Mouse (Mus musculus) MEL (cell line): ENCODE data around the gene Atp8b4. TPM values are rescaled to one million over a fixed set of nuclear protein-coding genes. Genes with fewer than 3 reads are reported as not detected.
"Not testable (repeated sequence)": the region's sequence is repeated elsewhere in the genome, so short reads cannot be mapped to it uniquely, and the experiment has no call there.

Experiments used
- DNase-seq: peaks from one replicate; pipeline ENCODE4 v3.0.0; 2011; ENCODE audit warnings: low read depth, low spot score
- H3K27ac ChIP-seq: 2 replicates; pipeline ENCODE4 v1.5.1; 2012; ENCODE audit warnings: low read depth, mild to moderate bottlenecking, control low read depth, low read length, moderate library complexity; ENCODE audit not compliant: control insufficient read depth
- H3K27me3 ChIP-seq, 2 experiments: fragments of 150-350 bp in 1 of 2; sonication (generic) in 1 of 2; 2 replicates each; pipeline ENCODE4 v1.6.1; 2012; ENCODE audit warnings: low read length in 2 of 2, mild to moderate bottlenecking in 2 of 2, improper control_type of control experiment in 1 of 2, moderate library complexity in 1 of 2; ENCODE audit not compliant: insufficient read depth in 2 of 2, control insufficient read depth in 1 of 2
- H3K36me3 ChIP-seq, 2 experiments: 2 replicates each; pipeline ENCODE4 v1.6.1; 2012 to 2014; ENCODE audit warnings: low read length in 2 of 2, improper control_type of control experiment in 1 of 2, inconsistent platforms in 1 of 2, mild to moderate bottlenecking in 1 of 2; ENCODE audit not compliant: insufficient read depth in 2 of 2, control insufficient read depth in 1 of 2
- H3K4me1 ChIP-seq, 2 experiments: fragments of 150-350 bp in 1 of 2; sonication (generic) in 1 of 2; 2 replicates each; pipeline ENCODE4 v1.6.1; 2012; ENCODE audit warnings: low read length in 2 of 2, improper control_type of control experiment in 1 of 2, mild to moderate bottlenecking in 1 of 2; ENCODE audit not compliant: insufficient read depth in 2 of 2, control insufficient read depth in 1 of 2
- H3K4me3 ChIP-seq, 2 experiments: fragments of 150-350 bp in 1 of 2; sonication (generic) in 1 of 2; 2 replicates each; pipeline ENCODE4 v1.5.1; 2012; ENCODE audit warnings: low read depth in 2 of 2, low read length in 2 of 2, mild to moderate bottlenecking in 2 of 2, moderate library complexity in 2 of 2, control low read depth in 1 of 2, improper control_type of control experiment in 1 of 2; ENCODE audit not compliant: control insufficient read depth in 1 of 2, insufficient read depth in 1 of 2
- H3K79me2 ChIP-seq: 2 replicates; pipeline ENCODE4 v1.6.1; 2012; ENCODE audit warnings: mild to moderate bottlenecking, low read length, moderate library complexity; ENCODE audit not compliant: control insufficient read depth, poor library complexity, insufficient read depth
- H3K9ac ChIP-seq: 2 replicates; pipeline ENCODE4 v1.6.1; 2012; ENCODE audit warnings: low read depth, mild to moderate bottlenecking, control low read depth, low read length, moderate library complexity; ENCODE audit not compliant: control insufficient read depth, poor library complexity, severe bottlenecking
- H3K9me3 ChIP-seq: fragments of 150-350 bp; sonication (generic); replicated peaks from 2 replicates; pipeline ENCODE4 v1.6.1; 2012; ENCODE audit warnings: mild to moderate bottlenecking, low read length, improper control_type of control experiment, moderate library complexity; ENCODE audit not compliant: insufficient read depth
- BHLHE40 ChIP-seq: IDR thresholded peaks from 2 replicates; pipeline ENCODE4 v1.6.1; 2012; ENCODE audit warnings: low read depth, mild to moderate bottlenecking, inconsistent platforms, low read length, improper control_type of control experiment, borderline replicate concordance
- CHD1 ChIP-seq: IDR thresholded peaks from 2 replicates; pipeline ENCODE4 v1.6.1; 2012; ENCODE audit warnings: low read depth, mild to moderate bottlenecking, inconsistent platforms, low read length, improper control_type of control experiment
- CTCF ChIP-seq, 3 experiments: IDR thresholded peaks in 2 of 3; conservative IDR thresholded peaks in 1 of 3; 2 replicates each; pipeline ENCODE4 v1.5.1; 2011 to 2012; ENCODE audit warnings: low read length in 3 of 3, low read depth in 2 of 3, mild to moderate bottlenecking in 2 of 3, improper control_type of control experiment in 1 of 3, inconsistent platforms in 1 of 3, mixed read lengths in 1 of 3, moderate library complexity in 1 of 3; ENCODE audit not compliant: control insufficient read depth in 1 of 3, insufficient read depth in 1 of 3, poor library complexity in 1 of 3, severe bottlenecking in 1 of 3
- ETS1 ChIP-seq: IDR thresholded peaks from 2 replicates; pipeline ENCODE4 v1.6.1; 2012; ENCODE audit warnings: low read depth, mild to moderate bottlenecking, inconsistent platforms, low read length, improper control_type of control experiment, moderate library complexity
- GABPA ChIP-seq: IDR thresholded peaks from 2 replicates; pipeline ENCODE4 v1.6.1; 2012; ENCODE audit warnings: low read depth, mild to moderate bottlenecking, inconsistent platforms, low read length, improper control_type of control experiment, moderate library complexity
- KAT2A ChIP-seq: conservative IDR thresholded peaks from 2 replicates; pipeline ENCODE4 v1.6.1; 2012; ENCODE audit warnings: low read depth, low read length, improper control_type of control experiment, inconsistent platforms
- NELFE ChIP-seq: IDR thresholded peaks from 2 replicates; pipeline ENCODE4 v1.6.1; 2011; ENCODE audit warnings: low read depth, low read length, improper control_type of control experiment
- POLR2AphosphoS5 ChIP-seq: IDR thresholded peaks from 2 replicates; pipeline ENCODE4 v1.6.1; 2012; ENCODE audit warnings: low read depth, borderline replicate concordance, mild to moderate bottlenecking, inconsistent platforms, low read length, moderate library complexity, mixed read lengths
- RAD21 ChIP-seq: IDR thresholded peaks from 2 replicates; pipeline ENCODE4 v1.6.1; 2011; ENCODE audit warnings: mild to moderate bottlenecking, low read depth, low read length, improper control_type of control experiment
- SMC3 ChIP-seq: IDR thresholded peaks from 2 replicates; pipeline ENCODE4 v1.6.1; 2011; ENCODE audit warnings: low read depth, low read length, improper control_type of control experiment
- TBP ChIP-seq: IDR thresholded peaks from 2 replicates; pipeline ENCODE4 v1.8.0; 2011; ENCODE audit warnings: low read depth, low read length, improper control_type of control experiment
- UBTF ChIP-seq: IDR thresholded peaks from 2 replicates; pipeline ENCODE4 v1.6.1; 2012; ENCODE audit warnings: low read depth, mild to moderate bottlenecking, inconsistent platforms, low read length, improper control_type of control experiment, moderate library complexity, borderline replicate concordance; ENCODE audit not compliant: insufficient read depth
- ZC3H11A ChIP-seq: IDR thresholded peaks from 2 replicates; pipeline ENCODE4 v1.6.1; 2012; ENCODE audit warnings: low read depth, mild to moderate bottlenecking, inconsistent platforms, low read length, improper control_type of control experiment
- ZNF384 ChIP-seq: IDR thresholded peaks from 2 replicates; pipeline ENCODE4 v1.6.1; 2012; ENCODE audit warnings: low read depth, mild to moderate bottlenecking, inconsistent platforms, low read length, improper control_type of control experiment
- polyA plus RNA-seq, 2 experiments: library from polyadenylated mRNA; stranded (reverse) in 1 of 2; unstranded in 1 of 2; fragments of >175 nt in 1 of 2; fragments of >200 nt in 1 of 2; gene quantifications; 2 replicates each; pipeline versions ENCODE4 v1.2.1 to v1.2.4; 2012; ENCODE audit warnings: low replicate concordance in 2 of 2, low read depth in 1 of 2; ENCODE audit not compliant: insufficient read length in 2 of 2, insufficient read depth in 1 of 2, missing spikeins in 1 of 2
- total RNA-seq: library from RNA; depleted of rRNA; stranded (reverse); fragments of 300-350 nt; gene quantifications from 2 replicates; pipeline ENCODE4 v1.2.3, GENCODE M21; 2012

Atp8b4 gene
- total and polyA plus RNA-seq, 3 experiments, result not detected

- Histone ChIP-seq H3K27me3 (peaks cover 0 to 1% of the 10 kb centered on the region in 2 experiments; a peak in 2 of 4 replicates), H3K4me1 (no peaks in the 10 kb centered on the region), H3K4me3 (no peak overlapping the region), H3K9me3 (no peaks in the 10 kb centered on the region), H3K36me3 (no peaks in the 10 kb centered on the region), H3K79me2 (no peaks in the 10 kb centered on the region)
- TF ChIP-seq KAT2A (no peak), NELFE (no peak)
- TF ChIP-seq, all 39 proteins: peak for 0
- Histone ChIP-seq H3K27ac (no peak overlapping the region), H3K9ac (no peak overlapping the region)
- DNase-seq, result no peak
Observed at GRCm38 (mm10) chr2:126466391-126467134, 33.9 kb downstream of the Atp8b4 start.

GRCm38 (mm10) chr2:126458661-126459060 lies 41.8 kb downstream of the Atp8b4 start:
- H3K27ac ChIP-seq, result no peak overlapping the region

GRCm38 (mm10) chr2:126457759-126458158 lies 42.7 kb downstream of the Atp8b4 start:
- not testable (repeated sequence) for H3K36me3 ChIP-seq
- TF ChIP-seq CTCF (IDR thresholded peaks at IDR 0.05 in 2 of 3, conservative IDR thresholded peaks at IDR 0.05 in 1 of 3; ENCODE audit: control insufficient read depth in 1 of 3, insufficient read depth in 1 of 3, low read depth in 2 of 3, low read length in 3 of 3, poor library complexity in 1 of 3, severe bottlenecking in 1 of 3), result peak; percentile 12 to 42 (median 20); a peak in 4 of 6 replicates
- TF ChIP-seq SMC3, result peak; percentile 37
- TF ChIP-seq ZC3H11A, result 0 out of 2 replicates have a peak, but pooled peaks have one; percentile 20
- TF ChIP-seq RAD21, result peak; percentile 22

More at GRCm38 (mm10) chr2:126458661-126459060, 41.8 kb downstream of the Atp8b4 start:
- Histone ChIP-seq H3K27me3 (no peaks in the 10 kb centered on the region; a peak in 1 of 4 replicates), H3K4me1 (no peaks in the 10 kb centered on the region), H3K79me2 (no peaks in the 10 kb centered on the region), H3K4me3 (no peak overlapping the region), H3K36me3 (no peaks in the 10 kb centered on the region), H3K9me3 (no peaks in the 10 kb centered on the region), H3K9ac (no peak overlapping the region)
- no peak for TF ChIP-seq POLR2AphosphoS5
- TF ChIP-seq ZNF384, result no peak
- no peak for TF ChIP-seq TBP
- TF ChIP-seq GABPA, result no peak
- TF ChIP-seq BHLHE40, result no peak
- TF ChIP-seq CTCF (IDR thresholded peaks at IDR 0.05 in 2 of 3, conservative IDR thresholded peaks at IDR 0.05 in 1 of 3; ENCODE audit: control insufficient read depth in 1 of 3, insufficient read depth in 1 of 3, low read depth in 2 of 3, low read length in 3 of 3, poor library complexity in 1 of 3, severe bottlenecking in 1 of 3), result no peak
- no peak for TF ChIP-seq CHD1
- TF ChIP-seq ETS1, result no peak
- no peak for TF ChIP-seq UBTF
- DNase-seq, result no peak

More at GRCm38 (mm10) chr2:126457759-126458158, 42.7 kb downstream of the Atp8b4 start:
- not testable (repeated sequence) for H3K4me1 ChIP-seq, H3K27ac ChIP-seq, H3K9me3 ChIP-seq, H3K79me2 ChIP-seq, H3K4me3 ChIP-seq, H3K27me3 ChIP-seq, H3K9ac ChIP-seq, DNase-seq
